Mouse (Mus musculus) stomach, postnatal 0 days (tissue): ENCODE measurements around the gene Gpr149.

ENCODE experiments used
- CTCF ChIP-seq: IDR thresholded peaks from 2 replicates; pipeline ENCODE4 v1.5.1; 2016; ENCODE audit warnings: antibody characterized with exemption, low read depth, mild to moderate bottlenecking, moderate library complexity
- EP300 ChIP-seq: optimal IDR thresholded peaks from 2 replicates; pipeline ENCODE3; 2016; ENCODE audit warnings: antibody characterized with exemption

- TF ChIP-seq CTCF (no peak), EP300 (no peak)
Measured at GRCm38 (mm10) chr3:62650551-62650950, 45.6 kb upstream of the Gpr149 start.
